Mouse (Mus musculus) midbrain, embryonic 12.5 days (tissue): ENCODE measurements around the gene Slc15a3. TPM values are rescaled to one million over a fixed set of nuclear protein-coding genes. Genes with fewer than 3 reads are reported as not detected.

Source experiments
- ATAC-seq: fragments of 200-750 bp; cut with Nextera tagmentation; 2 replicates; pipeline ENCODE4 v1.8.0; 2017; ENCODE audit warnings: low read depth, moderate TSS enrichment, moderate library complexity; ENCODE audit not compliant: low FRiP score
- H3K27ac ChIP-seq: fragments of 300-500 bp; sonication (generic); replicated peaks from 2 replicates; pipeline ENCODE4 v1.5.1; 2016; ENCODE audit warnings: mild to moderate bottlenecking
- H3K27me3 ChIP-seq: fragments of 300-500 bp; sonication (generic); 2 replicates; pipeline ENCODE4 v1.6.1; 2016; ENCODE audit warnings: mild to moderate bottlenecking
- H3K36me3 ChIP-seq: fragments of 300-500 bp; sonication (generic); 2 replicates; pipeline ENCODE4 v1.6.1; 2016
- H3K4me1 ChIP-seq: fragments of 300-500 bp; sonication (generic); 2 replicates; pipeline ENCODE4 v1.6.1; 2016
- H3K4me2 ChIP-seq: fragments of 300-500 bp; sonication (generic); replicated peaks from 2 replicates; pipeline ENCODE4 v1.6.1; 2016; ENCODE audit warnings: mild to moderate bottlenecking, moderate library complexity
- H3K4me3 ChIP-seq: fragments of 300-500 bp; sonication (generic); 2 replicates; pipeline ENCODE4 v1.5.1; 2016; ENCODE audit warnings: mild to moderate bottlenecking
- H3K9ac ChIP-seq: fragments of 300-500 bp; sonication (generic); replicated peaks from 2 replicates; pipeline ENCODE4 v1.6.1; 2016; ENCODE audit warnings: mild to moderate bottlenecking, moderate library complexity
- H3K9me3 ChIP-seq: fragments of 300-500 bp; sonication (generic); 2 replicates; pipeline ENCODE4 v1.6.1; 2016; ENCODE audit warnings: mild to moderate bottlenecking
- WGBS: fragments of 180-500 bp; shearing (Covaris S2); methylation state at CpG from one replicate; pipeline ENCODE4 v1.1.7; 2016; 5-methylcytosine and 5-hydroxymethylcytosine counted together
- polyA plus RNA-seq: library from polyadenylated mRNA; unstranded; fragments of >200 nt; fragmentation: Nextera tagmentation; extraction: Ambion mirVana; gene quantifications from 2 replicates; pipeline ENCODE4 v1.2.1, GENCODE M21; 2016

The Slc15a3 gene
- 0.12 and 0.29 TPM in 2 replicates for polyA plus RNA-seq

DNA sequence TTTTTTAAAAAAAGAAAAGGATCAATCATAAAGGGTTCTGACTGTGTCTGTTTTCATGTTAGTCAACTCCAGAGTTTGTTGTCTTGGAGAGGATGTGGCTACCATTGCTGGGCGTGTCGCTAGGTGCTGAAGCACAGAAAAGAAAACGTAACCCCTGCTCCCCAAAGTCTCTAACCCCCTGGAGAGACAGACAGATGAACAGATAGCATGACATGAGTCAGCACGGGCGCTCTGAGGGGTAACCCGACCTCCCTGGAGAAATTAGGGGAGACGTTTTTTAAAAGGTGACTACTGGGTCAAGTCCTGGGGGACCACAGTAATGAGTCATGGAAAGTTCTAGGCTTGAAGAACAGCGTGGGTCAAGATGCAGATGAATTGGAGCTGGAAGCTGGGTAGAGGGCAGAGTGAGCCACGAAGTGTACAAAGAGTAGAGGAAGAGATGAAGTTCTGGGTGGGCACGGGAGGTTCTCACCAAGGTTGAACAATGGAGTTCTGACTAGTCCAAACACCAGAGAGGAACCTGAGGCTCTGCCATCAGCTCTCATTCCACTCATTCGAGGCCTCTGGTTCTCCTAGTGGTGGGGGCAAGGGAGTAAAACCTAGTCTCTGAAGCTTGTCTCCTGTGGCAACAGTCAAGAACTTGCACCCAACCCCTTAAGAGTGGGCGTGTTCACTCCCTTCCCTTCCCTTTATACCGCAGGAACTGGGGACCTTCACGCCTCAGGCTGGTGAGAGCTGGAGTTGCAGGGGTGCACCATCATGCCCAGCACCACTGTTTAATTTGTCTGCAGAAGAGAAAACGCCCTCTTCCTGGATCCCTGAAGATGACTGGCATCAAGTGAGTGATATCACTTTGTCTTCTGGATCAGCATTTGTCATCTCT, at the start of gene Slc15a3:
Slc15a3 (plus strand) TSS at position 718 of the 883 bp plus-strand sequence.
- H3K9ac ChIP-seq: no peak within 1 kb of the TSS
- H3K36me3 ChIP-seq: no peaks in the 10 kb centered on the region
- H3K4me2 ChIP-seq: no peak within 1 kb of the TSS
- no peaks in the 10 kb centered on the region for H3K4me1 ChIP-seq
- no peak within 1 kb of the TSS for H3K27ac ChIP-seq
- no peaks in the 10 kb centered on the region for H3K9me3 ChIP-seq
- 85% methylated on average over 15 of the region's 15 CpGs for WGBS
- ATAC-seq: no peak
- H3K27me3 ChIP-seq: peaks cover 13% of the 10 kb centered on the region; the same call in 1 of the 2 replicates
- no peak within 1 kb of the TSS for H3K4me3 ChIP-seq

DNA sequence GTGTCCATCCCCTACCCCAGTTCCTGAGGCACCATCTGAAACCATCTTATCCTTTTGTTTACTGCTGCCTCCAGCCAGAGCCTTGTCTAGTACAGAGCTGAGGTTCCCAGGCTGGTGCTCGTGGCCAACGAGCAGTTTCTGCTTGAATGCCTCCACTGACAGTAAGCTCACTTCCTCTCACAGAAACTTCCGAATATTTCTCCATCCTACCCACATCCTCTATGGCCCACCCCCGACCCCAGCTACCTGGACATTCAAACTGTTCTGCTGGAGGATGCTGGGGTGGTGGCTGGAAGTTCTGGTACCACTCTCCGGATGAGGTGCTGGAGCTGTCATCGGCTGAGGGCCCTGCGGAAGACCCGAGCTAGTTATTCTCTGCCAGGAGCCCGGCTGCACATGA, 49.2 kb upstream of the Slc15a3 start:
- Histone ChIP-seq H3K27me3 (no peaks in the 10 kb centered on the region), H3K36me3 (no peaks in the 10 kb centered on the region), H3K27ac (no peak overlapping the region), H3K9me3 (no peaks in the 10 kb centered on the region), H3K4me3 (no peak overlapping the region), H3K4me1 (no peaks in the 10 kb centered on the region), H3K9ac (no peak overlapping the region), H3K4me2 (no peak overlapping the region)
- 71% methylated on average over 9 of the region's 9 CpGs for WGBS
- ATAC-seq: no peak

DNA sequence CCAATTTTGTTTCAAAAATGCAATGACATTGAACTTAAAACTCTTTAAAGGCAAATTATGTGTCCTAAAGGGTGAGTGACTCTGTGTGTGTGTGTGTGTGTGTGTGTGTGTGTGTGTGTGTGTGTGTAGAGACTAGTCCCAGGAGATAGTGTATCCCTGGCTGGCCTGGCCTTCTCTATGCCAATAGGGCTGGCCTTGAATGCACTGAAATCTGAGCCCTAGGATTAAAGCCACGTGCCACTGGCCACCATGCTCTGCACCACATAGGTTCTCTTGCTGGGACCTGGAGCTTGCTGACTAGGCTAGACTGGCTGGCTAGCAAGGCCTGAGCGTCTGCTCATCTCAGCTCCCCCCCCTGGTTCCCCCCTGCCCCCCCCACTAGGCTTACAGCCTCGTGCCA, 46.5 kb upstream of the Slc15a3 start:
- no peaks in the 10 kb centered on the region for H3K9me3 ChIP-seq
- no peak overlapping the region for H3K27ac ChIP-seq
- H3K4me3 ChIP-seq: no peak overlapping the region
- H3K27me3 ChIP-seq: no peaks in the 10 kb centered on the region
- no peaks in the 10 kb centered on the region for H3K4me1 ChIP-seq
- WGBS: 66% methylated on average over 3 of the region's 3 CpGs
- no peak overlapping the region for H3K4me2 ChIP-seq
- ATAC-seq: no peak
- H3K36me3 ChIP-seq: no peaks in the 10 kb centered on the region
- no peak overlapping the region for H3K9ac ChIP-seq

DNA sequence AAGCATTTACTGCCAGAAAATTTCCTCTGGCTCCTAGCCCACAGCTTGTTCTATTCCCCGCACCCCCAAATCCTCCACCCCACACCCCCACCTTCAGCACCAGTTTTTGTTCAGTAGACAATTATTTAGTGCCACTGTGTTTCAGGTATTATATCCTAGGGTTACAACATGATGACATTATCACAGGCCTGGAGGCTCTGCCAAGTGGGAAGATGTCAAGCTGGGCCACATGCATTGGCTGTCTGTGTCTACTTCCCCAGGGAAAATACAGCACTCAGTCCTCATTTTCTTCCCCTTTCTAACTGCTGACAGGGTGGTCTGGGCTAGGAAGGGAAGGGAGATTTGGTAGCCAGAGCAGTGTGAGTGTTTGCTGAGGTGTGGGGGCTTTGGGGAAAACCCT, 44.6 kb upstream of the Slc15a3 start:
- Histone ChIP-seq H3K4me3 (no peak overlapping the region), H3K27ac (no peak overlapping the region), H3K36me3 (no peaks in the 10 kb centered on the region), H3K4me2 (no peak overlapping the region), H3K9me3 (no peaks in the 10 kb centered on the region), H3K4me1 (no peaks in the 10 kb centered on the region), H3K9ac (no peak overlapping the region), H3K27me3 (no peaks in the 10 kb centered on the region)
- ATAC-seq: no peak
- 100% methylated on average over 1 of the region's 1 CpGs for WGBS

DNA sequence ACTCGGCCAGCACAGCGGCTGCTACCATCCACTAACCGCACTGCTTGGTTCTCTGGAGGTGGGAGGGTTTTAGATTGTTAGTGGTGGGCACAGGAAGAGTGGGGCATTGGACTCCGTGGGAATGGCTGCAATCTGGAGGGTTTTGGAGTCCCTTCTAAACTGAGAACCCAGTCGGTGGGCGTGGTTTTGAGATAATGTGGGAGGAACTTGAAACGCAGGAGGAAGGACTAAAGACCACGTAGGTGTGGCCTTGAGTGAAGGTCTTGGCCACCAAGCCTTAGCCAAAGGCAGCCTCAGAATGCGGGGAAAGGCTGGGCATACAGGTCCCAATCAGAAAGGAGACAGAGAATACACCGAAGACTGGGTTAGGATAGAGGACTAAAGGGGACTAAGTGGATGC, 41.0 kb upstream of the Slc15a3 start:
- H3K4me1 ChIP-seq: no peaks in the 10 kb centered on the region
- H3K27ac ChIP-seq: no peak overlapping the region
- H3K36me3 ChIP-seq: no peaks in the 10 kb centered on the region
- no peak overlapping the region for H3K9ac ChIP-seq
- ATAC-seq: no peak
- no peaks in the 10 kb centered on the region for H3K9me3 ChIP-seq
- H3K4me2 ChIP-seq: no peak overlapping the region
- no peak overlapping the region for H3K4me3 ChIP-seq
- 78% methylated on average over 10 of the region's 10 CpGs for WGBS
- H3K27me3 ChIP-seq: no peaks in the 10 kb centered on the region

DNA sequence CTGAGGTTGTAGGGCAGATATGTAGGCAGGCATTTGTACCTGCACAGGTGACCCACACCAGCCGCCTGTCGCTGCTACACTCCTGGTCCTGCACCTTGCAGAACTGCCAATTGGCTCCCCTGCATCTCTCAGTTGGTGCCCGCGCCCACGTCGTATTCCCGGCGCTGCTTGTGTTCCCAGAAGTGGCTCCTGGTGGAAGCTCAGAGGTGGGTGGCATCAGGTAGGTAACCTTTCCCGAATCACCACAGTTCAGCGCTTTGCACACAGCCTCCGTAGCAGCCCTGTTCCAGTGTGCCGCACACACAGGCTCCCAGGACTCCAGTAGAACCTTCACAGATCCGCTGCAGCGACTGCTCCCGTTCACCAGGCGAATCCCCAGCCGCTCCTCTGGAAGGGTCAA, 40.4 kb upstream of the Slc15a3 start:
- H3K9me3 ChIP-seq: no peaks in the 10 kb centered on the region
- no peak overlapping the region for H3K4me2 ChIP-seq
- 94% methylated on average over 17 of the region's 17 CpGs for WGBS
- H3K36me3 ChIP-seq: no peaks in the 10 kb centered on the region
- ATAC-seq: no peak
- H3K4me1 ChIP-seq: no peaks in the 10 kb centered on the region
- no peaks in the 10 kb centered on the region for H3K27me3 ChIP-seq
- no peak overlapping the region for H3K9ac ChIP-seq
- no peak overlapping the region for H3K27ac ChIP-seq
- H3K4me3 ChIP-seq: no peak overlapping the region

DNA sequence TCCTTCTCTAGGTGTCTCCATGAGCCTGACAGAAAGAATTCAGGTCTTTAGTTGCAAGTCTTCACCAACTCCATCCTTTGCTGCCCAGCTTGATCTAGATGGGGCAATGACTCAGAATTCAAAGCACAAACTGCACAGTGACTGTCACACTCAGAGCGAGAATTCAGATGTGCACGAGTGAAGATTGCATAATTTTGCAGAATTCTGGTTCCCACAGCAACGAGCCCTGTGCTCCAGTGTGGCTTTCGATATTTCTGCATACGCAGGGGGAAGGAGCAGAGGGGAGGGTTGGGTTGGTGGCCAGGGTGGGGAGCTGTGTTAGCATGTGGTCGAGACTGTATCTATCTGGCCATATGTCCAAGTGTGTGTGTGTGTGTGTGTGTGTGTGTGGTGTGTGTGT, 38.5 kb upstream of the Slc15a3 start:
- ATAC-seq: no peak
- H3K27me3 ChIP-seq: no peaks in the 10 kb centered on the region
- H3K4me1 ChIP-seq: no peaks in the 10 kb centered on the region
- no peak overlapping the region for H3K4me3 ChIP-seq
- no peak overlapping the region for H3K27ac ChIP-seq
- no peaks in the 10 kb centered on the region for H3K9me3 ChIP-seq
- 71% methylated on average over 6 of the region's 6 CpGs for WGBS
- no peaks in the 10 kb centered on the region for H3K36me3 ChIP-seq
- H3K4me2 ChIP-seq: no peak overlapping the region
- no peak overlapping the region for H3K9ac ChIP-seq

DNA sequence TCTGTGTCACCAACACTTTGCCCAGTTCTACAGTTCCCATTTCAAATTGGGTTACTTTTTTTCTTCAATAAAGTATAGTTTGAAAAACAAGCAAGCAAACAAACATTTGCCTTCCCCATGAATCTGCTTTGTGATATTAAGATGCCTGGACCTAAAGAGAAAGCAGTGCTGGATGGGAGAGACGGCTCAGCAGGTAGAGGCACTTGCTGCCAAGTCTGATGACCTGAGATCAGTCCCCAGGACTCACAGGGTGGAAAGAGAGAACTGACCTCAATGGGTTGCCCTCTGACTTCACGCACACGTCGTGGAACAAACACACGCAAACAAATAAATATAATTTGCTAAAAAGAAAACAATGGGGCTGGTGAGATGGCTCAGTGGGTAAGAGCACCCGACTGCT, 37.6 kb upstream of the Slc15a3 start:
- 87% methylated on average over 6 of the region's 6 CpGs for WGBS
- Histone ChIP-seq H3K9ac (no peak overlapping the region), H3K27me3 (no peaks in the 10 kb centered on the region)

DNA sequence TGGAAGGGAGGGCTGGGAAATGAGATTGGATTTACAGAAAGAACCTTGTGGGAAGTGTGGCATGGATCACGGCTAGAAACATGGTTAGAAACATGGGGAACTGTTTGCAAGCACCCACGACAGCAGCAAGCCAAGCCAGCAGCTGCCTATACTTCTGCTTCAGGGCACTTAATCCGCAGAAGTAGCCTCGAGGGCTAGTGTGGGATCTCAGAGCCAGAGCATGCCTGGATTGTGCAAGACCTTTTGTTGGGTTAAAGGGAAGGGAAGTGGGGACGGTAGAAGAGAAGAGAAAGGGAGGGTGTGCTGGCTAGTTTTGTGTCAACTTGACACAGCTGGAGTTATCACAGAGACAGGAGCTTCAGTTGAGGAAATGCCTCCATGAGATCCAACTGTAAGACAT, 35.8 kb upstream of the Slc15a3 start:
- H3K4me2 ChIP-seq: no peak overlapping the region
- no peak for ATAC-seq
- WGBS: 70% methylated on average over 5 of the region's 5 CpGs
- no peak overlapping the region for H3K4me3 ChIP-seq
- no peaks in the 10 kb centered on the region for H3K4me1 ChIP-seq
- H3K9ac ChIP-seq: no peak overlapping the region
- H3K36me3 ChIP-seq: no peaks in the 10 kb centered on the region
- H3K27ac ChIP-seq: no peak overlapping the region
- H3K27me3 ChIP-seq: no peaks in the 10 kb centered on the region
- H3K9me3 ChIP-seq: no peaks in the 10 kb centered on the region

More for the DNA sequence above, 37.6 kb upstream of the Slc15a3 start:
- H3K36me3 ChIP-seq: no peaks in the 10 kb centered on the region
- H3K4me3 ChIP-seq: no peak overlapping the region
- H3K9me3 ChIP-seq: no peaks in the 10 kb centered on the region
- no peak overlapping the region for H3K27ac ChIP-seq
- H3K4me1 ChIP-seq: no peaks in the 10 kb centered on the region
- ATAC-seq: no peak
- H3K4me2 ChIP-seq: no peak overlapping the region

DNA sequence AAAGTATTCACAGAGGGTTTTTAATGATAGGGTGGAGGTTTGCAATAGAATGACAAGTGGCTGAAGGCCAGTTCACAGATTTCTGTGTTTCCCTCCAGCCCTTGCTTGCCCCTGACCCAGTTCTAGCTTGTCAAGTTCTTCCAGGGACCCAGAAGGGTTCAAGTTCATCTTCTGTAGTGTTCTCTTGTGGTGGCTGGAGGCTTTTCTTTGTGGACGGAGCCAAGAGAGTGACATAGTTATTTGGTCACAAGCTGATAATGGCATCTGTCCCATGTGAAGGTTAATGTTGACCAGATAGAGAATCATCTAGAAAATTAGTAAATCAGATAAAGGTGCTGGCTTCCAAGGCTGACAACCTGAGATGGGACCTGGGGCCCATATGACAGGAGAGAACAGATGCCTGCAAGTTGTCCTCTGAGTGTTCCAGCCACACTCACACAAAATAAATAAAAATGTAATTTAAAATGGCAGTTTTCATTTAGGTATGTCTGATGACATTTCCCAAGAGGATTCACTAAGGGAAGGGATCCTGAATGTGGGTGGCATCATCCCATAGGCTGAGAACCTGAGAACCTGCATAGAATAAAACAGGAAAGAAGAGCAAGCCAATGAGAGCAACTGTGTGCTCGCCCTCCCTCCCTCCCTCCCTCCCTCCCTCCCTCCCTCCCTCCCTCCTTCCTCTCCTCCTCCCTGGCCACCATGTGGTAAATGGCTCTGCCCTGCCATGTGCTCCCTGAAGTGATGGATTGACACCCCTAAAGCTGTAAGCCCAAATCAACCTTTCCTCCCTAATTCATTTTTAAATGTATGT, 34.5 kb upstream of the Slc15a3 start:
- H3K9me3 ChIP-seq: no peaks in the 10 kb centered on the region
- H3K4me1 ChIP-seq: 0 out of 2 replicates have a peak, but pooled peaks cover 9% of the 10 kb centered on the region
- no peak overlapping the region for H3K4me2 ChIP-seq
- H3K9ac ChIP-seq: no peak overlapping the region
- ATAC-seq: no peak
- 78% methylated on average over 2 of the region's 2 CpGs for WGBS
- H3K36me3 ChIP-seq: no peaks in the 10 kb centered on the region
- H3K27me3 ChIP-seq: no peaks in the 10 kb centered on the region
- no peak overlapping the region for H3K27ac ChIP-seq
- no peak overlapping the region for H3K4me3 ChIP-seq

DNA sequence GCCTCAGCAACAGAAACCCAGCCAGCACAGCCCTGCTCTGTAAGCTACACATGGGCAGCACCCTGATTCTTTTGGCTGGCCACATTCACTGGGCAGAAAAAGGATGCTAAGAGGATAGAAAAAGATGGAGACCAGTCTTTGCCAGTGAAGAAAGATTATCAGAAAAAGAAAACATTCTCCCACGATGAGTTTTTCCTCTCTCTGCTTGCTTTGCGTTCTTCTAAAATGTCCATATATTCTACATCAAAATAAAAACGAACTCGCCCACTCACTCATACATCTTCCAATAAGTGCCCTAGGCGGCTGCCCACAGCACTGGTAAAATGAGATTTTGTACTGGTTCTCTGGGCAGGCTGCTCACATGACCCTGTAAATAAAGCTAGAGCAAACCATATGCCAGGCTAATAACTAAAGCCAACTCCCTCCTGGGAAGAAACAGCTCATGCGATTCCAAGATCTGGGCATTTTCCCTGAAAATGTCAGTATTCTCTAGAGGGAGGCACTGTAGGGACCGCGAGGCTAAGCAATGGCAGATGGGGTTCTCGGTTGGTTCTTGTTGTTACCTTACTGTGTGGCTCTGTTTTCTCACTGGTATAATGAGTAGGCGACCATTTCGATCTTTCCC, 33.8 kb upstream of the Slc15a3 start:
- Histone ChIP-seq H3K9ac (no peak overlapping the region), H3K36me3 (no peaks in the 10 kb centered on the region), H3K4me3 (no peak overlapping the region), H3K4me1 (0 out of 2 replicates have a peak, but pooled peaks cover 9% of the 10 kb centered on the region), H3K4me2 (no peak overlapping the region), H3K9me3 (no peaks in the 10 kb centered on the region), H3K27ac (no peak overlapping the region), H3K27me3 (no peaks in the 10 kb centered on the region)
- no peak for ATAC-seq
- WGBS: 87% methylated on average over 11 of the region's 11 CpGs
